Mouse (Mus musculus): ENCODE results near the gene Gm7876.
A peak's percentile ranks its signal among the peaks of the same experiment; 100 is the strongest.
"Not testable (repeated sequence)": the region's sequence is repeated elsewhere in the genome, so short reads cannot be mapped to it uniquely, and the experiment has no call there.

The Gm7876 gene

GRCm38 (mm10) chr14:4708938-4709337 is at the start of gene Gm7876:
Gene Gm7876, plus strand, starts transcription at chr14:4709238.
- not testable (repeated sequence) for DNase-seq (ENCODE audit: low spot score)

GRCm38 (mm10) chr14:4663892-4664291 is 45.1 kb upstream of the Gm7876 start, which contains the start of gene Gm3239:
Gene Gm3239, plus strand, starts transcription at chr14:4664192.
- DNase-seq (ENCODE audit: low spot score), result not testable (repeated sequence)

DNA sequence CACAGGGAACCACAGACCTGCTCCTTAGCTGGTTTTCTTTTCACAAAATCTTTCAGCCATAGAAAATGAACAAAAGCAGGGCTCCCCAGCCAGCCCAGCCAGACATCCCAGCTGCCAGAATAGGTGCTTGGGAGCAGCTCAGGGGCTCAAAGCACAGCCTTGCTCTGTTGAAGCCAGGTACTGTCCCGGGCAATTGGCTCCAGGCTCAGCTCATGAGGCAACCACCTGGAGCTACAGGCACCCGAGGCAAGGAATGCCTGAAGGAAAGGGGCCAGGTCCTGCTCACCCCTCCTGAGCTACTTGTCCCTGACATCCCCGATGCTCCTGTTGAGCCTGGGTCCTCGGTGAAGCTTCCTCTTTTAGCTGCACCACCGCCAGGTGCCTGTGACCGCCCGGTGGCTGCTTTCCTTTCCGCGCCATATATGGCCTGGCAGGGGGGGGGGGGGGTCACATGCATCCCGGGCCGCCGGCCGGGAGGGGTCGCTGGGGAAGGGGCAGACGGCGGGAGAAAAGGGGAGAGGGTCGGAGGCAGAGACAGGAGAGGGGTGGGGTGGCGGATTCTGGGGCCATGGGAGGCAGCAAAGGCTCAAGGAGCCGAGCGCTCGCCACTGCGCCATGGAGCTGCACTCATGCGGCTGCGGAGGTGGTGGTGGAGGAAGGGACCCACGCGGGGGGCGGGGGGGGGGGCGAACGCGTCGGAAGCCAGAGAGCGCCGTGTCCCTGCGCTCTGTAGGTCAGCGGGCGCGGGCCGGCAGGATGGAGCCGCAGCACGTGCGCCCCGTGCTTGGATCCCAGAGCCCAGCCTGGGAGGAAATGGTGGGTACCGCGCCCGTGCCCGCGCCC is 17.2 kb downstream of the Gm7876 start, which contains the start of gene Gm3252:
Gm3252 (plus strand) TSS at position 738 of the 843 bp plus-strand sequence.
- peak; percentile 3 for DNase-seq (ENCODE audit: low spot score)
